Mouse (Mus musculus): ENCODE measurements around the gene Mlycd. TPM values are rescaled to one million over a fixed set of nuclear protein-coding genes. Genes with fewer than 3 reads are reported as not detected.

Gene Mlycd
- polyA plus RNA-seq, 1 experiment from 2014 or later, result 13.5 TPM

- Histone ChIP-seq H3K36me3 (no peaks in the 10 kb centered on the region), H3K27me3 (ENCODE audit: insufficient read depth, poor library complexity, severe bottlenecking) (no peaks in the 10 kb centered on the region), H3K4me1 (replicated peaks) (peaks cover 25% of the 10 kb centered on the region), H3K27ac (0 out of 2 replicates have a peak overlapping the region, but pooled peaks have one; percentile 16), H3K9me3 (no peaks in the 10 kb centered on the region), H3K4me3 (no peak overlapping the region)
- WGBS, result 77% methylated on average over 12 of the region's 12 CpGs
- no peak for DNase-seq (ENCODE audit: low spot score)
Observed at GRCm38 (mm10) chr8:119427634-119428349, 33.1 kb downstream of the Mlycd start.

- H3K27ac ChIP-seq, result no peak overlapping the region
- H3K27me3 ChIP-seq (ENCODE audit: insufficient read depth, poor library complexity, severe bottlenecking), result no peaks in the 10 kb centered on the region
- peaks cover 28% of the 10 kb centered on the region for H3K4me1 ChIP-seq (replicated peaks)
- H3K9me3 ChIP-seq, result no peaks in the 10 kb centered on the region
- H3K4me3 ChIP-seq, result no peak overlapping the region
- 79% methylated on average over 7 of the region's 7 CpGs for WGBS
- no peaks in the 10 kb centered on the region for H3K36me3 ChIP-seq
- DNase-seq (ENCODE audit: low spot score), result no peak
Observed at GRCm38 (mm10) chr8:119428350-119428740, 33.7 kb downstream of the Mlycd start.

DNA sequence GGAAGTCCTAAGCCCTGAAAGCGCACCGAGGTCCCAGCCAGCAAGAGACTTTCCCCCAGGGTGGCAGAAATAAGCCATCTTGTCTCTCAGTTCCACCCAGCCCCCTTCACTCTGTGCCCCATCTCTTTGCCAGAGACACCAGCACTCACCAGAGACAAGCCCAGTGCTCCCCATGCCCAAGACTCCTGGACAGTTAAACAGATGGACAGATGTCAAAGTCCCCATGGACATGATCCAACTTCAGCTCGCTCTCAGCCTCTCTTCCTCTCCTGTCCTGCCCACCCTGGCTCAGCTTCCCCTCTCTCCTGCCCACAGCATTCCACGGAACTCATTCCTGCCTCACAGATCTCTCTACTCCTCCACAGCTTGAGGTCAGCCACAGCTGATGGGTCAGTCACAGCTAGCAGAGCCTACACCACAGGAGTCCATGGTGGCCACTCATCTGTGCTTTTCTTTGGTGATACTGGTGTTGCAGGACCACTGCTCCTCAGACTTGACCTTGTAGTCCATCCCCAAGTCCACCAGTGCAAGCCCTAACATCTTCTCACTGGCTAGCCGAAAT is 34.2 kb downstream of the Mlycd start:
- 82% methylated on average over 5 of the region's 5 CpGs for WGBS
- H3K36me3 ChIP-seq, result no peaks in the 10 kb centered on the region
- H3K9me3 ChIP-seq, result no peaks in the 10 kb centered on the region
- H3K27me3 ChIP-seq (ENCODE audit: insufficient read depth, poor library complexity, severe bottlenecking), result no peaks in the 10 kb centered on the region
- H3K4me3 ChIP-seq, result no peak overlapping the region
- no peak for DNase-seq (ENCODE audit: low spot score)
- H3K4me1 ChIP-seq (replicated peaks), result peaks cover 24% of the 10 kb centered on the region
- H3K27ac ChIP-seq, result no peak overlapping the region

GRCm38 (mm10) chr8:119429552-119429951 is 34.9 kb downstream of the Mlycd start:
- H3K27me3 ChIP-seq (ENCODE audit: insufficient read depth, poor library complexity, severe bottlenecking), result no peaks in the 10 kb centered on the region
- H3K4me3 ChIP-seq, result no peak overlapping the region
- H3K9me3 ChIP-seq, result no peaks in the 10 kb centered on the region
- H3K36me3 ChIP-seq, result no peaks in the 10 kb centered on the region
- DNase-seq (ENCODE audit: low spot score), result no peak
- 92% methylated on average over 3 of the region's 3 CpGs for WGBS
- H3K27ac ChIP-seq, result no peak overlapping the region
- peaks cover 21% of the 10 kb centered on the region for H3K4me1 ChIP-seq (replicated peaks)

DNA sequence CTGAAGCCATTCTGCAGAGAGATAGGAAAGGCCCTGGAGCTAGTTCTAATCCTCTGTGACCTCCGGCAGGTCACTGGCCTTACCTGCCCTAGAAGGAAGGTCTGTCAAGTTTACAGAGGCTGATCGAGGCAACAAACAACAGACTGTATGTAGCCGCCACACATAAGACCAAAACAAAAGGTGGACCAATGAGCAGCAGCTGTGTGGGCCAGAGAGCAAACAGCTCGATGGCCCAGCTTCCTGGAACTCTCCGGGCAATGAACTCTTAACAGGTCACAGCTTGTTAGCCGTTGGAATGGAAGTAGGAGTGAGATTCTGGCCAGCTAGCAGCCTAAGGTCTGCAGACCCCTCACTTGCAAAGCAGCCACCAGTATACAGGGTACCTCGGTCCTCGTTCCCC is 35.6 kb downstream of the Mlycd start:
- Histone ChIP-seq H3K4me1 (replicated peaks) (peaks cover 18% of the 10 kb centered on the region), H3K9me3 (no peaks in the 10 kb centered on the region), H3K27ac (no peak overlapping the region), H3K27me3 (ENCODE audit: insufficient read depth, poor library complexity, severe bottlenecking) (no peaks in the 10 kb centered on the region), H3K4me3 (no peak overlapping the region), H3K36me3 (no peaks in the 10 kb centered on the region)
- no peak for DNase-seq (ENCODE audit: low spot score)
- 79% methylated on average over 8 of the region's 8 CpGs for WGBS

- H3K9me3 ChIP-seq, result no peaks in the 10 kb centered on the region
- 89% methylated on average over 7 of the region's 7 CpGs for WGBS
- no peak overlapping the region for H3K27ac ChIP-seq
- H3K4me3 ChIP-seq, result no peak overlapping the region
- no peaks in the 10 kb centered on the region for H3K27me3 ChIP-seq (ENCODE audit: insufficient read depth, poor library complexity, severe bottlenecking)
- no peaks in the 10 kb centered on the region for H3K36me3 ChIP-seq
- peaks cover 18% of the 10 kb centered on the region for H3K4me1 ChIP-seq (replicated peaks)
- no peak for DNase-seq (ENCODE audit: low spot score)
Observed at GRCm38 (mm10) chr8:119430690-119431089, 36.0 kb downstream of the Mlycd start.

DNA sequence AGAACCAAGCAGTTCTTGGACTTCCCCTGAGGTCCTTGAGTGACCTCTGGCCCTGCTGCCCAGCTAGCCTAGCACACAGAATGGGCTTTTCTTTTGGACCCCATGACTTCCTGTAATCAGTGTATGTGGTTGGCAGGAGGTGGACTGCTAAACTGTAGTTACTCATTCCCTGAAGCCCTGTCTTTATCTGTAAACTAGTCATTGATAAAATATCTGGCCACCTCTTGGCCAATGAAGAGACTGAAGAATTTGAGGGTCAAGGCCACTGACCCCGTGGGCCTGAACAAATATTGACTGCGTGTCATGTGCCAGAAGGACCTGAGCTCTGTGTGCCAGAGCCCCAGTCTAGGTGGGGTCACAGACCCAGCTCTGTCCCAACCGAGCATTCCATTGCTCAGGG is 37.7 kb downstream of the Mlycd start:
- Histone ChIP-seq H3K36me3 (no peaks in the 10 kb centered on the region), H3K4me3 (no peak overlapping the region), H3K4me1 (replicated peaks) (peaks cover 30% of the 10 kb centered on the region), H3K27ac (no peak overlapping the region), H3K9me3 (no peaks in the 10 kb centered on the region), H3K27me3 (ENCODE audit: insufficient read depth, poor library complexity, severe bottlenecking) (peaks cover 6% of the 10 kb centered on the region; the same call in 1 of the 2 replicates)
- DNase-seq (ENCODE audit: low spot score), result no peak
- WGBS, result 55% methylated on average over 3 of the region's 3 CpGs

DNA sequence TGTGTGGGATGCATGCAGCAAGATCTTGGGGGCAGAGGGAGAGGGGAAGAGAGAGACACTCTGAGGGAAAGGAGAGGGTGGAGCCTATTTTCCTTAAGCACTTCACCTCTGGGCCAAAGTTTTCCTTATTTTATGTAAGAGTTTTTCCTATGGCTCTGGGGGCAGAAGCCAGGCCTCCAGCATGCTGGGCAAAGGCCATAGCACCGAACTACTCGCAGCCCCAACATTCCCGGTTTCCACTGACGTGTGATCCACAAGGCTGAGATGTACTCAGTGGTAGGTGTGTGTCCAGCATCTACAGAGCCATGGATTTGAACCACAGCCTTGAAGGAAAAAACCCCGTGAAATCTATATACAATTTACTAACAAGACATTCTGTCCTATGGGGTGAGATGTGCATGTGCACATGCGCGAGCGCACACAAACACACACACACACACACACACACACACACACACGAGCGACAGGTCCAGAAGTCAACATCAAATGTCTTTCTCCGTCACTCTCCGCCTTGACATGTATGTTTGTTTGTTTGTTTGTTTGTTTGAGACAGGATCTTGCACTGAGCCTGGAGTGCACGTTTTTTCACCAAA is 39.0 kb downstream of the Mlycd start, which contains the start of gene Osgin1:
Osgin1 (plus strand) TSS at position 543 of the 593 bp plus-strand sequence.
- Histone ChIP-seq H3K9me3 (no peaks in the 10 kb centered on the region), H3K4me3 (no peak within 1 kb of the TSS), H3K36me3 (no peaks in the 10 kb centered on the region), H3K27me3 (ENCODE audit: insufficient read depth, poor library complexity, severe bottlenecking) (peaks cover 8% of the 10 kb centered on the region; the same call in 1 of the 2 replicates), H3K4me1 (replicated peaks) (peaks cover 26% of the 10 kb centered on the region), H3K27ac (0 out of 2 replicates have a peak within 1 kb of the TSS, but pooled peaks have one; percentile 23)
- no peak for DNase-seq (ENCODE audit: low spot score)
- WGBS, result 90% methylated on average over 13 of the region's 13 CpGs

GRCm38 (mm10) chr8:119434569-119434968 is 39.9 kb downstream of the Mlycd start:
- Histone ChIP-seq H3K9me3 (no peaks in the 10 kb centered on the region), H3K4me1 (replicated peaks) (peaks cover 29% of the 10 kb centered on the region), H3K4me3 (no peak overlapping the region), H3K27me3 (ENCODE audit: insufficient read depth, poor library complexity, severe bottlenecking) (peaks cover 12% of the 10 kb centered on the region; the same call in 1 of the 2 replicates), H3K36me3 (no peaks in the 10 kb centered on the region), H3K27ac (0 out of 2 replicates have a peak overlapping the region, but pooled peaks have one; percentile 23)
- 86% methylated on average over 6 of the region's 6 CpGs for WGBS
- DNase-seq (ENCODE audit: low spot score), result no peak

- Histone ChIP-seq H3K4me3 (no peak overlapping the region), H3K4me1 (replicated peaks) (peaks cover 39% of the 10 kb centered on the region), H3K9me3 (no peaks in the 10 kb centered on the region), H3K27me3 (ENCODE audit: insufficient read depth, poor library complexity, severe bottlenecking) (peaks cover 12% of the 10 kb centered on the region; the same call in 1 of the 2 replicates), H3K36me3 (no peaks in the 10 kb centered on the region), H3K27ac (no peak overlapping the region)
- WGBS, result 85% methylated on average over 7 of the region's 7 CpGs
- no peak for DNase-seq (ENCODE audit: low spot score)
Observed at GRCm38 (mm10) chr8:119435527-119435926, 40.8 kb downstream of the Mlycd start.

- Histone ChIP-seq H3K36me3 (no peaks in the 10 kb centered on the region), H3K27me3 (ENCODE audit: insufficient read depth, poor library complexity, severe bottlenecking) (peaks cover 20% of the 10 kb centered on the region), H3K27ac (no peak overlapping the region), H3K9me3 (no peaks in the 10 kb centered on the region), H3K4me1 (replicated peaks) (peaks cover 47% of the 10 kb centered on the region), H3K4me3 (no peak overlapping the region)
- WGBS, result 86% methylated on average over 10 of the region's 10 CpGs
- no peak for DNase-seq (ENCODE audit: low spot score)
Observed at GRCm38 (mm10) chr8:119436331-119436730, 41.7 kb downstream of the Mlycd start.

DNA sequence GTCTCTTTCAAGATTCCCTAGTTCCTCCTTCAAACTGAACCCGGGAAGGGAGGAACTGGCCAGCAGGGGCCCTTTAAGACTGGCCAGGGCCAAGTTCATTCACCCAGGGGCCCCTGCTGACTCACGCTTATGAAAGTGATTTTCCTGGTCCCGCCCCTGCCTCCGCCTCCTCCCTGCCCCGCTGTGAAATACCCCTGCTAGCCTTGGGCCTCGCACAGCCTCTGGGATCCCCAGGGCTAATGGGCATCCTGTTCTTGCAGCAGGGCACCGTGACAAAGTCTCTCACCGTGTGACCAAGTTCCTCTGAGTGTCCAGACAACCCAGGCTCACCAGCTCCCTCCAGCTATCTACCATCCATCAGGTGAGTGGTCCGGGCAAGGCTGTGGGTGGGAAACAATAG is 42.3 kb downstream of the Mlycd start:
- 20% methylated on average over 9 of the region's 9 CpGs for WGBS

DNA sequence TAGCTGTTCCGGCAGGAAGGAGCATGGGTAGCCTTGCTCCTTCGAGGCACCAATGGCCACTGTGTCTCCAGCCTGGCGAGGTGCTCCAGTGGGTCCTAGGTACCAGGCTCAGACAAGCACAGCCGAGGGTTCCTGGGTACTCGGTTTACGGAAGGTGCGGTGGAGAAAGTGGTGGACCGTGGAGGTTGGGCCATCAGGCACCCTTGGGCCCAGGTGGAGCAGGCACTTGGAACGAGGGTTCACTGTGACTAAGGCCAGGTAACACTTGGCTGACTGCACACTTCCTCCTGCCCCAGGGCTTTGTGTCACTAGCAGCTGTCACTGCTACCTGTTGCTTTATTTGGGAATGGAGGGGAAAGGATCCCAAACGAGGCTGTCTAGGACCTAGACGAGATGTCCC is 42.8 kb downstream of the Mlycd start:
- Histone ChIP-seq H3K27ac (peak overlapping the region; percentile 56; the same call in 1 of the 2 replicates), H3K9me3 (no peaks in the 10 kb centered on the region), H3K27me3 (ENCODE audit: insufficient read depth, poor library complexity, severe bottlenecking) (peaks cover 30% of the 10 kb centered on the region), H3K4me1 (replicated peaks) (peaks cover 51% of the 10 kb centered on the region), H3K36me3 (no peaks in the 10 kb centered on the region), H3K4me3 (no peak overlapping the region)
- no peak for DNase-seq (ENCODE audit: low spot score)
- 74% methylated on average over 11 of the region's 11 CpGs for whole genome bisulfite sequencing

More for the DNA sequence above, 42.3 kb downstream of the Mlycd start:
- DNase-seq (ENCODE audit: low spot score), result no peak
- peaks cover 52% of the 10 kb centered on the region for H3K4me1 ChIP-seq (replicated peaks)
- no peak overlapping the region for H3K4me3 ChIP-seq
- 0 out of 2 replicates have a peak overlapping the region, but pooled peaks have one; percentile 56 for H3K27ac ChIP-seq
- H3K27me3 ChIP-seq (ENCODE audit: insufficient read depth, poor library complexity, severe bottlenecking), result peaks cover 24% of the 10 kb centered on the region
- no peaks in the 10 kb centered on the region for H3K36me3 ChIP-seq
- no peaks in the 10 kb centered on the region for H3K9me3 ChIP-seq
